Mouse (Mus musculus) megakaryocyte, embryonic 14.5 days (primary cell): Measurements from ENCODE around the gene Fam129b. TPM values are rescaled to one million over a fixed set of nuclear protein-coding genes. Genes with fewer than 3 reads are reported as not detected.

Experiments
- H3K27me3 ChIP-seq: replicated peaks from 2 replicates; pipeline ENCODE3; 2012; ENCODE audit warnings: inconsistent platforms
- H3K36me3 ChIP-seq: replicated peaks from 2 replicates; pipeline ENCODE3; 2012; ENCODE audit warnings: low read length, inconsistent platforms, mixed read lengths
- H3K4me1 ChIP-seq: 2 replicates; pipeline ENCODE4 v1.6.1; 2012; ENCODE audit warnings: inconsistent platforms
- H3K4me3 ChIP-seq: replicated peaks from 2 replicates; pipeline ENCODE3; 2012; ENCODE audit warnings: moderate library complexity, mild to moderate bottlenecking, inconsistent platforms
- H3K9me3 ChIP-seq: 2 replicates; pipeline ENCODE4 v1.6.1; 2012; ENCODE audit warnings: inconsistent platforms
- FLI1 ChIP-seq: IDR thresholded peaks from 2 replicates; pipeline ENCODE4 v1.6.1; 2012; ENCODE audit warnings: low read length, inconsistent platforms, mixed read lengths
- GATA1 ChIP-seq: IDR thresholded peaks from 3 replicates; pipeline ENCODE4 v1.6.1; 2012; ENCODE audit warnings: mixed read lengths, low read length, inconsistent platforms, borderline replicate concordance
- polyA plus RNA-seq: library from polyadenylated mRNA; stranded (reverse); fragments of >175 nt; gene quantifications from 2 replicates; pipeline ENCODE4 v1.2.3, GENCODE M21; 2012; ENCODE audit warnings: low replicate concordance; ENCODE audit not compliant: insufficient read depth

Fam129b gene
- polyA plus RNA-seq, 1 experiment: 19.5 TPM

GRCm38 (mm10) chr2:32914896-32915295 lies 39.0 kb downstream of the Fam129b start:
- Histone ChIP-seq H3K4me3 (peak overlapping the region; percentile 38), H3K4me1 (peaks cover 49% of the 10 kb centered on the region), H3K9me3 (no peaks in the 10 kb centered on the region), H3K27me3 (peaks cover 65% of the 10 kb centered on the region), H3K36me3 (peaks cover 35% of the 10 kb centered on the region)
- no peak for TF ChIP-seq FLI1
- no peak for TF ChIP-seq GATA1

GRCm38 (mm10) chr2:32917526-32917925 lies 41.6 kb downstream of the Fam129b start:
- TF ChIP-seq FLI1 (0 out of 2 replicates have a peak, but pooled peaks have one; percentile 14), GATA1 (no peak)
- Histone ChIP-seq H3K4me3 (peak overlapping the region; percentile 75), H3K27me3 (peaks cover 69% of the 10 kb centered on the region)

GRCm38 (mm10) chr2:32918391-32918790 lies 42.5 kb downstream of the Fam129b start:
- peaks cover 73% of the 10 kb centered on the region for H3K27me3 ChIP-seq
- H3K36me3 ChIP-seq: peaks cover 50% of the 10 kb centered on the region
- no peak for TF ChIP-seq FLI1
- TF ChIP-seq GATA1: no peak

More at GRCm38 (mm10) chr2:32917526-32917925, 41.6 kb downstream of the Fam129b start:
- H3K36me3 ChIP-seq: peaks cover 42% of the 10 kb centered on the region
- peaks cover 50% of the 10 kb centered on the region for H3K4me1 ChIP-seq
- no peaks in the 10 kb centered on the region for H3K9me3 ChIP-seq

GRCm38 (mm10) chr2:32921235-32921634 lies 45.3 kb downstream of the Fam129b start:
- H3K36me3 ChIP-seq: peaks cover 62% of the 10 kb centered on the region
- TF ChIP-seq FLI1: no peak
- no peak for TF ChIP-seq GATA1
- no peaks in the 10 kb centered on the region for H3K9me3 ChIP-seq
- peaks cover 35% of the 10 kb centered on the region for H3K4me1 ChIP-seq
- H3K4me3 ChIP-seq: no peak overlapping the region
- peaks cover 63% of the 10 kb centered on the region for H3K27me3 ChIP-seq

More at GRCm38 (mm10) chr2:32918391-32918790, 42.5 kb downstream of the Fam129b start:
- Histone ChIP-seq H3K4me3 (no peak overlapping the region), H3K4me1 (peaks cover 52% of the 10 kb centered on the region), H3K9me3 (no peaks in the 10 kb centered on the region)

GRCm38 (mm10) chr2:32921801-32922380 lies 46.0 kb downstream of the Fam129b start:
- Histone ChIP-seq H3K4me1 (peaks cover 28% of the 10 kb centered on the region), H3K9me3 (no peaks in the 10 kb centered on the region), H3K4me3 (no peak overlapping the region), H3K27me3 (peaks cover 65% of the 10 kb centered on the region), H3K36me3 (peaks cover 67% of the 10 kb centered on the region)
- TF ChIP-seq FLI1: no peak; the same call in 1 of the 2 replicates
- TF ChIP-seq GATA1: no peak

GRCm38 (mm10) chr2:32922564-32922963 lies 46.6 kb downstream of the Fam129b start:
- Histone ChIP-seq H3K36me3 (peaks cover 73% of the 10 kb centered on the region), H3K4me1 (peaks cover 21% of the 10 kb centered on the region), H3K4me3 (no peak overlapping the region), H3K27me3 (peaks cover 67% of the 10 kb centered on the region), H3K9me3 (no peaks in the 10 kb centered on the region)
- no peak for TF ChIP-seq GATA1

GRCm38 (mm10) chr2:32923551-32924250 lies 47.8 kb downstream of the Fam129b start:
- peaks cover 64% of the 10 kb centered on the region for H3K27me3 ChIP-seq
- no peaks in the 10 kb centered on the region for H3K9me3 ChIP-seq
- H3K4me1 ChIP-seq: peaks cover 14% of the 10 kb centered on the region; the same call in 1 of the 2 replicates
- TF ChIP-seq FLI1 (no peak), GATA1 (no peak)
- H3K4me3 ChIP-seq: peak overlapping the region; percentile 38
- H3K36me3 ChIP-seq: peaks cover 77% of the 10 kb centered on the region

- Histone ChIP-seq H3K36me3 (peaks cover 77% of the 10 kb centered on the region), H3K9me3 (no peaks in the 10 kb centered on the region), H3K27me3 (peaks cover 57% of the 10 kb centered on the region), H3K4me1 (peaks cover 11% of the 10 kb centered on the region; the same call in 1 of the 2 replicates), H3K4me3 (no peak overlapping the region)
- TF ChIP-seq GATA1: no peak
Observed at GRCm38 (mm10) chr2:32924306-32924844, 48.5 kb downstream of the Fam129b start.

- TF ChIP-seq FLI1 (no peak), GATA1 (no peak)
- peaks cover 41% of the 10 kb centered on the region for H3K27me3 ChIP-seq
- no peak overlapping the region for H3K4me3 ChIP-seq
- H3K4me1 ChIP-seq: peaks cover 11% of the 10 kb centered on the region; the same call in 1 of the 2 replicates
- no peaks in the 10 kb centered on the region for H3K9me3 ChIP-seq
- peaks cover 73% of the 10 kb centered on the region for H3K36me3 ChIP-seq
Observed at GRCm38 (mm10) chr2:32926330-32927075, 50.6 kb downstream of the Fam129b start.
